Mouse (Mus musculus): Measurements from ENCODE around the gene Lhx6.

DNA sequence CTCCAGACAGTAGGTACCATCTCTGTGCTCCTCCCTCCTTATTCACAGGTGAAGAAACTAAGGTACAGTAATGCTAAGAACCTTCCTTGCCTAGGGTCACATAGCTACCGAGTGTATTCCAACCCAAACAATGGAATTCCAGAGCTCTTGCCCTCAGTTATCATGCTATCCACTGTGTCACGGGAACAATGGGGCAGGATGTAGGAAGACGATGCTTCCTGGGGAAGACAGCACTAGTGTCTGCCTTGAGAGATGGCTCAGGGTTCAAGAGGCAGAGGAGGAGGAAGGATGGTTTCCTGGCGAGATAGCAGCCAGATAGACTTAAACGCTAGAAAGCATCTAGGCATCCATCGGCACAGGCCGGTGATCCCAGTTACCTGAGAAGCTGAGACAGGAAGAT is 72.3 kb downstream of the Lhx6 start:
- no peak for TF ChIP-seq POLR2A (IDR thresholded peaks at IDR 0.05; ENCODE audit: borderline replicate concordance, extremely low read depth, low read depth, low read length)
- no peak for TF ChIP-seq CTCF (IDR thresholded peaks at IDR 0.05; ENCODE audit: insufficient read depth, low read length)

Data from lung, adult 2 months (tissue).